In the genomic region with DNA sequence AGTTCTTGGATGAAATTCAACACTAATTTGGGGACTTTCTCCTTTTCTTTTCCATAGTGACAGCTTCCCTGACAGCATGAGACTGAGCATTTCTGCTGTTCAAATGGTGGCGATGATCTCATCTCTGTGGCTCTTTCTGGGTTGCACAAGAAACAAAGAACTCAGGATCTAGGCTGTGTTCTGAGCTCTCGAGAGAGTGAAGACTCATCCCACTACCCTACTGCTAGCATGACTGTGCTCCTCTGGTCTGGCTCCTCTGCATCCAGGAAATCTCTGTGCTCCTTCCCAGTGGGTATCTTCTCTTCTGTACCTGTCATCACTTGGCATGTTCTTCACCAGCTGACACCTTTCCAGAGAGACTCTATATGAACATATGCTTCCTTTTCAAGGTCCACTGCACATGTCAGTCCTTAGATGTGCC, we compare ENCODE assay signal across 20 mouse cellular contexts.
DNase-seq lines count a peak whose midpoint lies in the region; ATAC-seq lines count a peak whose summit lies in the region.
"Had no signal": no experiment of that assay in that cellular context is flagged by ENCODE, and none has a peak within 500 bp of the region (broad histone marks: within the 10 kb centered on the region; RNA-seq: fewer than 3 reads in every experiment).

No protein-coding gene starts in this region.

- no peaks in the 10 kb centered on the region for H3K27me3 ChIP-seq in embryonic facial prominence, embryonic 14.5 days (replicated peaks; ENCODE audit: control insufficient read depth, insufficient read depth, low read length)
- no peaks in the 10 kb centered on the region for H3K27me3 ChIP-seq in embryonic facial prominence, embryonic 10.5 days (replicated peaks; ENCODE audit: low read depth, poor library complexity, severe bottlenecking)
- H3K27me3 ChIP-seq: intestine, embryonic 15.5 days; stomach, embryonic 15.5 days had no signal

- no peak overlapping the region for H3K4me2 ChIP-seq in embryonic facial prominence, embryonic 14.5 days (ENCODE audit: low read depth, low read length)
- H3K4me2 ChIP-seq: heart, embryonic 11.5 days; intestine, embryonic 15.5 days; midbrain, embryonic 11.5 days; stomach, embryonic 15.5 days had no signal

- WGBS in embryonic facial prominence, embryonic 14.5 days = 73% methylated on average over 2 of the region's 2 CpGs
- WGBS in embryonic facial prominence, embryonic 10.5 days = 78% methylated on average over 2 of the region's 2 CpGs

- intact Hi-C loops in left cerebral cortex, postnatal 4 days (cut with DNase I) = no loop called here
- intact Hi-C loops in left cerebral cortex, postnatal 25 days (cut with DNase I) = no loop called here

- H3K9me3 ChIP-seq in embryonic facial prominence, embryonic 14.5 days (ENCODE audit: control insufficient read depth, low read length) = no peaks in the 10 kb centered on the region
- no peaks in the 10 kb centered on the region for H3K9me3 ChIP-seq in embryonic facial prominence, embryonic 10.5 days
- H3K9me3 ChIP-seq: intestine, embryonic 15.5 days; stomach, embryonic 15.5 days had no signal

- peak; percentile 6 for DNase-seq in embryonic facial prominence, embryonic 14.5 days (ENCODE audit: low spot score)
- no peak for DNase-seq in embryonic facial prominence, embryonic 10.5 days (ENCODE audit: low spot score)
- peak; percentile 20 for DNase-seq in left cerebral cortex, postnatal 4 days
- DNase-seq in left cerebral cortex, postnatal 25 days (ENCODE audit: low spot score in 2 of 2) = no peak
- peak; percentile 74 to 75 for DNase-seq in cerebellum, postnatal 25 days
- DNase-seq in gastrocnemius, postnatal 4 days (ENCODE audit: low spot score in 2 of 2) = no peak
- DNase-seq in kidney, adult 18-20 months = no peak
- DNase-seq in right cerebral cortex, postnatal 4 days = no peak
- DNase-seq: gastrocnemius, postnatal 25 days; kidney, postnatal 14 days; liver, postnatal 0 days; right cerebral cortex, adult 18-20 months; spleen, adult 18-20 months had no signal

- H3K9ac ChIP-seq in embryonic facial prominence, embryonic 14.5 days (ENCODE audit: low read depth, low read length) = no peak overlapping the region
- H3K9ac ChIP-seq: intestine, embryonic 15.5 days; liver, postnatal 0 days; stomach, embryonic 15.5 days had no signal

- no peak overlapping the region for H3K27ac ChIP-seq in embryonic facial prominence, embryonic 14.5 days (replicated peaks; ENCODE audit: low read depth, low read length)
- H3K27ac ChIP-seq in embryonic facial prominence, embryonic 10.5 days (replicated peaks) = no peak overlapping the region
- H3K27ac ChIP-seq: intestine, embryonic 15.5 days; left cerebral cortex, adult 2 months; stomach, embryonic 15.5 days had no signal

- H3K4me1 ChIP-seq in embryonic facial prominence, embryonic 14.5 days (ENCODE audit: control insufficient read depth, insufficient read depth, low read length) = no peaks in the 10 kb centered on the region
- no peaks in the 10 kb centered on the region for H3K4me1 ChIP-seq in embryonic facial prominence, embryonic 10.5 days
- H3K4me1 ChIP-seq: intestine, embryonic 15.5 days; stomach, embryonic 15.5 days had no signal

- no peaks in the 10 kb centered on the region for H3K36me3 ChIP-seq in embryonic facial prominence, embryonic 14.5 days (ENCODE audit: control insufficient read depth, insufficient read depth, low read length)
- H3K36me3 ChIP-seq in embryonic facial prominence, embryonic 10.5 days (replicated peaks) = no peaks in the 10 kb centered on the region
- H3K36me3 ChIP-seq: intestine, embryonic 15.5 days; stomach, embryonic 15.5 days had no signal

- H3K4me3 ChIP-seq in embryonic facial prominence, embryonic 14.5 days (ENCODE audit: low read depth, low read length) = no peak overlapping the region
- H3K4me3 ChIP-seq in embryonic facial prominence, embryonic 10.5 days = no peak overlapping the region
- H3K4me3 ChIP-seq: intestine, embryonic 15.5 days; left cerebral cortex, adult 2 months; myocyte; stomach, embryonic 15.5 days had no signal

- no peak for ATAC-seq in embryonic facial prominence, embryonic 14.5 days (ENCODE audit: low read depth)
- ATAC-seq: intestine, embryonic 15.5 days; liver, postnatal 0 days; Patski had no signal

Comparison
In these comparisons a context has a peak if more than half of its experiments do, and no peak if none do; other contexts are left out.
1. DNase-seq: peak in embryonic facial prominence, embryonic 14.5 days (single experiment), left cerebral cortex, postnatal 4 days (single experiment) and cerebellum, postnatal 25 days (2 of 2); none in embryonic facial prominence, embryonic 10.5 days (single experiment), left cerebral cortex, postnatal 25 days (0 of 2), gastrocnemius, postnatal 4 days (0 of 2), kidney, adult 18-20 months (single experiment) and right cerebral cortex, postnatal 4 days (single experiment).